Mouse (Mus musculus): Measurements from ENCODE around the gene Pop5. TPM values are rescaled to one million over a fixed set of nuclear protein-coding genes. Genes with fewer than 3 reads are reported as not detected.

The Pop5 gene
- polyA plus RNA-seq, 1 experiment from 2014 or later = 95.6 TPM

- no peaks in the 10 kb centered on the region for H3K27me3 ChIP-seq (ENCODE audit: control insufficient read depth, insufficient read depth, low read length)
- H3K4me3 ChIP-seq (replicated peaks; ENCODE audit: low read depth, low read length) = no peak overlapping the region
- H3K4me2 ChIP-seq (ENCODE audit: low read length) = no peak overlapping the region
- DNase-seq (no peak), ATAC-seq (ENCODE audit: low FRiP score, low TSS enrichment) (no peak)
- H3K36me3 ChIP-seq (ENCODE audit: control insufficient read depth, insufficient read depth, low read length) = peaks cover 34% of the 10 kb centered on the region
- H3K9ac ChIP-seq (replicated peaks; ENCODE audit: low read length) = no peak overlapping the region
- peaks cover 28% of the 10 kb centered on the region for H3K4me1 ChIP-seq (ENCODE audit: control insufficient read depth, insufficient read depth, low read length)
- H3K27ac ChIP-seq (replicated peaks; ENCODE audit: low read depth, low read length) = no peak overlapping the region
- H3K9me3 ChIP-seq (ENCODE audit: control insufficient read depth, low read length) = no peaks in the 10 kb centered on the region
- 85% methylated on average over 8 of the region's 8 CpGs for WGBS
Observed at GRCm38 (mm10) chr5:115266787-115267468, 31.3 kb downstream of the Pop5 start.

- H3K4me3 ChIP-seq (replicated peaks; ENCODE audit: low read depth, low read length) = no peak overlapping the region
- ATAC-seq (ENCODE audit: low FRiP score, low TSS enrichment) (no peak), DNase-seq (no peak)
- no peak overlapping the region for H3K9ac ChIP-seq (replicated peaks; ENCODE audit: low read length)
- H3K36me3 ChIP-seq (ENCODE audit: control insufficient read depth, insufficient read depth, low read length) = peaks cover 31% of the 10 kb centered on the region
- H3K4me1 ChIP-seq (ENCODE audit: control insufficient read depth, insufficient read depth, low read length) = peaks cover 28% of the 10 kb centered on the region
- H3K4me2 ChIP-seq (ENCODE audit: low read length) = no peak overlapping the region
- H3K27ac ChIP-seq (replicated peaks; ENCODE audit: low read depth, low read length) = no peak overlapping the region
- no peaks in the 10 kb centered on the region for H3K27me3 ChIP-seq (ENCODE audit: control insufficient read depth, insufficient read depth, low read length)
- H3K9me3 ChIP-seq (ENCODE audit: control insufficient read depth, low read length) = no peaks in the 10 kb centered on the region
- WGBS = 77% methylated on average over 3 of the region's 3 CpGs
Observed at GRCm38 (mm10) chr5:115267469-115268045, 31.9 kb downstream of the Pop5 start.

GRCm38 (mm10) chr5:115268266-115268665 is 32.6 kb downstream of the Pop5 start:
- WGBS = 78% methylated on average over 3 of the region's 3 CpGs
- DNase-seq (no peak), ATAC-seq (ENCODE audit: low FRiP score, low TSS enrichment) (no peak)

GRCm38 (mm10) chr5:115269969-115270368 is 34.3 kb downstream of the Pop5 start:
- 84% methylated on average over 1 of the region's 1 CpGs for WGBS
- no peaks in the 10 kb centered on the region for H3K27me3 ChIP-seq (ENCODE audit: control insufficient read depth, insufficient read depth, low read length)
- 0 out of 2 replicates have a peak overlapping the region, but pooled peaks have one; percentile 9 for H3K9ac ChIP-seq (replicated peaks; ENCODE audit: low read length)
- ATAC-seq (ENCODE audit: low FRiP score, low TSS enrichment) = no peak
- H3K9me3 ChIP-seq (ENCODE audit: control insufficient read depth, low read length) = no peaks in the 10 kb centered on the region
- H3K4me3 ChIP-seq (replicated peaks; ENCODE audit: low read depth, low read length) = 0 out of 2 replicates have a peak overlapping the region, but pooled peaks have one; percentile 8
- peak overlapping the region; percentile 75 for H3K4me2 ChIP-seq (ENCODE audit: low read length)
- H3K4me1 ChIP-seq (ENCODE audit: control insufficient read depth, insufficient read depth, low read length) = peaks cover 26% of the 10 kb centered on the region
- no peak for DNase-seq
- H3K36me3 ChIP-seq (ENCODE audit: control insufficient read depth, insufficient read depth, low read length) = peaks cover 27% of the 10 kb centered on the region
- no peak overlapping the region for H3K27ac ChIP-seq (replicated peaks; ENCODE audit: low read depth, low read length)

More at GRCm38 (mm10) chr5:115268266-115268665, 32.6 kb downstream of the Pop5 start:
- Histone ChIP-seq H3K9ac (replicated peaks; ENCODE audit: low read length) (no peak overlapping the region), H3K36me3 (ENCODE audit: control insufficient read depth, insufficient read depth, low read length) (peaks cover 27% of the 10 kb centered on the region), H3K4me3 (replicated peaks; ENCODE audit: low read depth, low read length) (no peak overlapping the region), H3K27ac (replicated peaks; ENCODE audit: low read depth, low read length) (no peak overlapping the region), H3K4me2 (ENCODE audit: low read length) (no peak overlapping the region), H3K4me1 (ENCODE audit: control insufficient read depth, insufficient read depth, low read length) (peaks cover 28% of the 10 kb centered on the region), H3K27me3 (ENCODE audit: control insufficient read depth, insufficient read depth, low read length) (no peaks in the 10 kb centered on the region), H3K9me3 (ENCODE audit: control insufficient read depth, low read length) (no peaks in the 10 kb centered on the region)

- Histone ChIP-seq H3K27me3 (ENCODE audit: control insufficient read depth, insufficient read depth, low read length) (no peaks in the 10 kb centered on the region), H3K9me3 (ENCODE audit: control insufficient read depth, low read length) (no peaks in the 10 kb centered on the region), H3K36me3 (ENCODE audit: control insufficient read depth, insufficient read depth, low read length) (peaks cover 20% of the 10 kb centered on the region; the same call in 1 of the 2 replicates), H3K4me1 (ENCODE audit: control insufficient read depth, insufficient read depth, low read length) (peaks cover 26% of the 10 kb centered on the region), H3K27ac (replicated peaks; ENCODE audit: low read depth, low read length) (peak overlapping the region; percentile 87), H3K4me3 (replicated peaks; ENCODE audit: low read depth, low read length) (peak overlapping the region; percentile 100), H3K9ac (replicated peaks; ENCODE audit: low read length) (peak overlapping the region; percentile 93), H3K4me2 (ENCODE audit: low read length) (peak overlapping the region; percentile 75)
- ATAC-seq (ENCODE audit: low FRiP score, low TSS enrichment) (peak; percentile 70; the same call in 1 of the 2 replicates), DNase-seq (peak; percentile 57)
- WGBS = under 1% methylated on average over 75 of the region's 77 CpGs
Observed at GRCm38 (mm10) chr5:115271931-115272811, 36.5 kb downstream of the Pop5 start.

GRCm38 (mm10) chr5:115272812-115273548 is 37.3 kb downstream of the Pop5 start, which contains the start of gene Rnf10:
TSS of gene Rnf10 (minus strand) at chr5:115272898.
- WGBS = 13% methylated on average over 26 of the region's 26 CpGs
- H3K9me3 ChIP-seq (ENCODE audit: control insufficient read depth, low read length) = no peaks in the 10 kb centered on the region

GRCm38 (mm10) chr5:115273549-115274135 is 38.0 kb downstream of the Pop5 start:
- Histone ChIP-seq H3K4me1 (ENCODE audit: control insufficient read depth, insufficient read depth, low read length) (peaks cover 26% of the 10 kb centered on the region), H3K4me2 (ENCODE audit: low read length) (peak overlapping the region; percentile 75), H3K27ac (replicated peaks; ENCODE audit: low read depth, low read length) (peak overlapping the region; percentile 87), H3K9ac (replicated peaks; ENCODE audit: low read length) (no peak overlapping the region), H3K9me3 (ENCODE audit: control insufficient read depth, low read length) (no peaks in the 10 kb centered on the region), H3K27me3 (ENCODE audit: control insufficient read depth, insufficient read depth, low read length) (no peaks in the 10 kb centered on the region), H3K4me3 (replicated peaks; ENCODE audit: low read depth, low read length) (no peak overlapping the region), H3K36me3 (ENCODE audit: control insufficient read depth, insufficient read depth, low read length) (peaks cover 13% of the 10 kb centered on the region; the same call in 1 of the 2 replicates)
- 76% methylated on average over 6 of the region's 6 CpGs for WGBS
- DNase-seq (no peak), ATAC-seq (ENCODE audit: low FRiP score, low TSS enrichment) (no peak)

More at GRCm38 (mm10) chr5:115272812-115273548, 37.3 kb downstream of the Pop5 start, which contains the start of gene Rnf10:
- Histone ChIP-seq H3K9ac (replicated peaks; ENCODE audit: low read length) (peak within 1 kb of the TSS; percentile 93), H3K36me3 (ENCODE audit: control insufficient read depth, insufficient read depth, low read length) (peaks cover 20% of the 10 kb centered on the region; the same call in 1 of the 2 replicates), H3K27ac (replicated peaks; ENCODE audit: low read depth, low read length) (peak within 1 kb of the TSS; percentile 87), H3K4me3 (replicated peaks; ENCODE audit: low read depth, low read length) (peak within 1 kb of the TSS; percentile 100), H3K27me3 (ENCODE audit: control insufficient read depth, insufficient read depth, low read length) (no peaks in the 10 kb centered on the region), H3K4me1 (ENCODE audit: control insufficient read depth, insufficient read depth, low read length) (peaks cover 26% of the 10 kb centered on the region), H3K4me2 (ENCODE audit: low read length) (peak within 1 kb of the TSS; percentile 75)
- peak; percentile 92 for ATAC-seq (ENCODE audit: low FRiP score, low TSS enrichment)
- DNase-seq = peak; percentile 98

All from midbrain, embryonic 14.5 days (tissue).